Mouse (Mus musculus): ENCODE measurements around the gene Slc8a3.

DNA sequence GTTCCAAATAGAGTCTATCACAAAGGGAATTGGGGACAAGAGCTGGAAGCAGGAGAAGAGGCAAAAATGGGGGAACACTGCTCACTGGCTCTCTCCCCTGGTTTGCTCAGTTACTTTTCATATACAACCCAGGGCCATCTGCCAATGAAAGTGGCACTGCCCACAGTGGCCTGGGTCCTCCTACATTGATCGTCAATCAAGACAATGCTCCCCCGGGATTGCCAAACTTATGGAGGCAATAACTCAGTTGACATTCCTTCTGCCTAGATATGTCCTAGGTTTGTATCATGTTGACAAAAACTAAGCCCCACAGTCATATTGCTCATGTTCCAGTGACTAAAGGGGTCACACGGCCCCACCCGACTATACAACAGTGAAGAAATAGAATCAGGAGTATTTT, 144.0 kb downstream of the Slc8a3 start:
- TF ChIP-seq GATA1 (IDR thresholded peaks at IDR 0.05; ENCODE audit: low read length): no peak
- no peak for TF ChIP-seq TAL1 (IDR thresholded peaks at IDR 0.05; ENCODE audit: low read length)
